Mouse (Mus musculus) CH12.LX (cell line): ENCODE measurements at regions not wholly inside any gene's neighbourhood (a gene's known extent, or its start where the extent isn't known, plus 50 kb on each side); places are given as distances from the start of the nearest gene placed in this dataset.

Source experiments
- DNase-seq: peaks from one replicate; pipeline ENCODE4 v3.0.0-alpha.2; 2013; ENCODE audit errors: extremely low read depth
- H3K27ac ChIP-seq: 2 replicates; pipeline ENCODE4 v1.5.1; 2012; ENCODE audit warnings: low read depth, mild to moderate bottlenecking, control low read depth, moderate library complexity; ENCODE audit not compliant: insufficient read depth
- H3K27me3 ChIP-seq: replicated peaks from 2 replicates; pipeline ENCODE3; 2012; ENCODE audit warnings: inconsistent platforms
- H3K36me3 ChIP-seq, 2 experiments: replicated peaks in 1 of 2; 2 replicates each; pipeline versions ENCODE3 to v1.6.1; 2012; ENCODE audit warnings: inconsistent platforms in 1 of 2, low read length in 1 of 2, mild to moderate bottlenecking in 1 of 2, mixed read lengths in 1 of 2, moderate library complexity in 1 of 2; ENCODE audit not compliant: control insufficient read depth in 1 of 2, insufficient read depth in 1 of 2
- H3K4me1 ChIP-seq, 2 experiments: 2 replicates each; pipeline ENCODE4 v1.6.1; 2012; ENCODE audit warnings: inconsistent platforms in 1 of 2, moderate library complexity in 1 of 2; ENCODE audit not compliant: insufficient read depth in 2 of 2, control insufficient read depth in 1 of 2
- H3K4me2 ChIP-seq: 2 replicates; pipeline ENCODE4 v1.6.1; 2012; ENCODE audit warnings: low read depth, mild to moderate bottlenecking, control low read depth; ENCODE audit not compliant: poor library complexity, insufficient read depth, severe bottlenecking
- H3K4me3 ChIP-seq, 3 experiments: fragments of 150-350 bp in 1 of 3; sonication (generic) in 1 of 3; replicated peaks in 1 of 3; 2 replicates each; pipeline versions ENCODE3 to v1.5.1; 2011 to 2012; ENCODE audit warnings: low read depth in 2 of 3, low read length in 2 of 3, mild to moderate bottlenecking in 2 of 3, moderate library complexity in 2 of 3, control low read depth in 1 of 3, improper control_type of control experiment in 1 of 3, inconsistent platforms in 1 of 3, mixed read lengths in 1 of 3; ENCODE audit not compliant: poor library complexity in 1 of 3
- H3K79me2 ChIP-seq: replicated peaks from 2 replicates; pipeline ENCODE4 v1.6.1; 2012; ENCODE audit warnings: mild to moderate bottlenecking, moderate library complexity; ENCODE audit not compliant: control insufficient read depth, poor library complexity, insufficient read depth, severe bottlenecking; ENCODE audit errors: extremely low read depth
- H3K9ac ChIP-seq: 2 replicates; pipeline ENCODE4 v1.6.1; 2012; ENCODE audit warnings: low read depth, mild to moderate bottlenecking, control low read depth, moderate library complexity; ENCODE audit not compliant: insufficient read depth
- H3K9me3 ChIP-seq: replicated peaks from 2 replicates; pipeline ENCODE3; 2012; ENCODE audit warnings: low read length, inconsistent platforms, mixed read lengths
- E2F4 ChIP-seq: IDR thresholded peaks from 2 replicates; pipeline ENCODE4 v1.6.1; 2011; ENCODE audit warnings: low read depth, low read length, improper control_type of control experiment; ENCODE audit not compliant: insufficient replicate concordance
- ETS1 ChIP-seq: conservative IDR thresholded peaks from 2 replicates; pipeline ENCODE4 v1.6.1; 2012; ENCODE audit warnings: low read depth, mild to moderate bottlenecking, inconsistent platforms, low read length, improper control_type of control experiment, moderate library complexity
- HCFC1 ChIP-seq: IDR thresholded peaks from 2 replicates; pipeline ENCODE4 v1.6.1; 2012; ENCODE audit warnings: low read depth, mild to moderate bottlenecking, inconsistent platforms, low read length, improper control_type of control experiment
- JUN ChIP-seq: IDR thresholded peaks from 2 replicates; pipeline ENCODE4 v1.6.1; 2011; ENCODE audit warnings: low read depth, mild to moderate bottlenecking, low read length, improper control_type of control experiment, moderate library complexity; ENCODE audit not compliant: insufficient read depth
- MAFK ChIP-seq: IDR thresholded peaks from 2 replicates; pipeline ENCODE4 v1.6.1; 2011; ENCODE audit warnings: low read length, improper control_type of control experiment; ENCODE audit not compliant: insufficient replicate concordance
- MXI1 ChIP-seq: IDR thresholded peaks from 2 replicates; pipeline ENCODE4 v1.6.1; 2011; ENCODE audit warnings: mild to moderate bottlenecking, low read depth, low read length, improper control_type of control experiment
- MYC ChIP-seq: IDR thresholded peaks from 2 replicates; pipeline ENCODE4 v1.6.1; 2011; ENCODE audit warnings: low read depth, mild to moderate bottlenecking, improper control_type of control experiment, low read length
- NRF1 ChIP-seq: IDR thresholded peaks from 2 replicates; pipeline ENCODE4 v1.6.1; 2014; ENCODE audit warnings: low read depth, mild to moderate bottlenecking, inconsistent platforms, low read length, improper control_type of control experiment, moderate library complexity
- PAX5 ChIP-seq: IDR thresholded peaks from 2 replicates; pipeline ENCODE4 v1.6.1; 2012; ENCODE audit warnings: low read length, inconsistent platforms, mixed read lengths
- POLR2A ChIP-seq: IDR thresholded peaks from 2 replicates; pipeline ENCODE4 v1.6.1; 2011; ENCODE audit warnings: low read depth, mild to moderate bottlenecking, improper control_type of control experiment, low read length
- POLR2AphosphoS2 ChIP-seq: IDR thresholded peaks from 2 replicates; pipeline ENCODE4 v1.6.1; 2011; ENCODE audit warnings: low read depth, low read length, improper control_type of control experiment
- RCOR1 ChIP-seq: conservative IDR thresholded peaks from 2 replicates; pipeline ENCODE4 v1.6.1; 2012; ENCODE audit warnings: low read depth, mild to moderate bottlenecking, inconsistent platforms, low read length, improper control_type of control experiment
- UBTF ChIP-seq: IDR thresholded peaks from 2 replicates; pipeline ENCODE4 v1.6.1; 2012; ENCODE audit warnings: low read depth, mild to moderate bottlenecking, inconsistent platforms, low read length, improper control_type of control experiment, moderate library complexity
- USF1 ChIP-seq: IDR thresholded peaks from 2 replicates; pipeline ENCODE4 v1.6.1; 2014; ENCODE audit warnings: low read depth, mild to moderate bottlenecking, inconsistent platforms, low read length, improper control_type of control experiment
- ZKSCAN1 ChIP-seq: IDR thresholded peaks from 2 replicates; pipeline ENCODE4 v1.6.1; 2012; ENCODE audit warnings: low read depth, inconsistent platforms, low read length, improper control_type of control experiment, borderline replicate concordance
- ZNF384 ChIP-seq: IDR thresholded peaks from 2 replicates; pipeline ENCODE4 v1.6.1; 2012; ENCODE audit warnings: low read depth, low read length, improper control_type of control experiment, inconsistent platforms
- dilution Hi-C: fragments of 300-500 bp; cut with MboI; formaldehyde crosslinking; loops from 2 replicates; pipeline ENCODE4 v1.14.3; 2020; ENCODE audit warnings: low sequenced_read_pairs; ENCODE audit not compliant: extremely low pct_unique_long_range_greater_than_20kb, extremely low pct_ligation_motif_present
- in situ Hi-C: fragments of 300-500 bp; cut with MboI; formaldehyde crosslinking; loops from 3 replicates; pipeline ENCODE4 v1.14.3; 2019; ENCODE audit warnings: low sequenced_read_pairs, low pct_ligation_motif_present, low pct_unique_long_range_greater_than_20kb, mixed read lengths

DNA sequence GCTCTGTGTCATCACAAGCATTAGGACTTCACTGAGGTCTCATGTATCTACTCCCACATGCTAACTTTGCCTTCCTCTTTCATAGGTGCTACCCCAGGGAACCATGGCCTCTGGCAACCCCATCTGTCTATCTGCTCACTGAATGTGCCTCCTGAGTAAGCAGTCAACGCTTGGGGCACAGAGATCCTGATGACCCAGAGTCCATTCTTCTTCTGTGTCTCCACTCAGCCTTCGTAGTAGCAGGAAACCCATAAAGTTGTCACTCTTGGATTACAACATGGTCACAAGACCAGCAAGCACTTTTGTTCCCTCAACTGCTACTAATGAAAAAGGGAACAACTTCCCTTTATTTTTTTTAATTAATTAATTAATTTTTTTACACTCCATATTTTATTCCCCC lies 296.2 kb downstream of the Cd47 start:
- no peaks in the 10 kb centered on the region for H3K9me3 ChIP-seq
- H3K4me1 ChIP-seq, result peaks cover 7% of the 10 kb centered on the region in 2 experiments; a peak in 3 of 4 replicates
- no peak for DNase-seq
- H3K36me3 ChIP-seq, result no peaks in the 10 kb centered on the region
- no peak overlapping the region for H3K4me3 ChIP-seq
- in situ Hi-C loops, result no loop called here
- no peaks in the 10 kb centered on the region for H3K27me3 ChIP-seq
- dilution Hi-C loops, result no loop called here
- H3K4me2 ChIP-seq, result no peak overlapping the region
- TF ChIP-seq JUN, result no peak
- TF ChIP-seq PAX5, result no peak
- no peak for TF ChIP-seq UBTF
- TF ChIP-seq POLR2AphosphoS2, result no peak
- no peak for TF ChIP-seq MAFK
- no peak overlapping the region for H3K27ac ChIP-seq
- no peak overlapping the region for H3K9ac ChIP-seq
- no peaks in the 10 kb centered on the region for H3K79me2 ChIP-seq

DNA sequence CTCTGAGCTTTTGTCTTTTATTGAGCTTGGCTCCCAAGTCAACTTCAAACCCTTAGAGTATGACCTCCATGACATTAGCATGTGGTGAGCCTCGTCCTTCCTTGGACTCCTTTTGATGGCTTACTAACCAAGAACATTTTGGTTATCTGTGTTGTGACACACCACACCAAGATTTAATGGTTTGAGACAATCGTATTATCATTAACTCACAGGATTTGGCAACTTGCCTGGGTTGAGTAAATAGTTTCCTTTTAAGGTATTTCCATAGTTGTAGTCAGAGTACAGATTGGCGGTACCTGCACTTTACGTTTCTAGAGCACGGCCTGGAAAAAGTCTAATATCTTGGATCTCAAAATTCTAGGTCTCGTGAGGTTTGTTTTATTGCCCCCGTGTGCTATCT lies 303.0 kb downstream of the Cd47 start:
- Histone ChIP-seq H3K4me1 (no peaks in the 10 kb centered on the region), H3K79me2 (no peaks in the 10 kb centered on the region), H3K27me3 (no peaks in the 10 kb centered on the region), H3K9me3 (no peaks in the 10 kb centered on the region), H3K36me3 (no peaks in the 10 kb centered on the region), H3K4me2 (no peak overlapping the region), H3K4me3 (no peak overlapping the region), H3K27ac (no peak overlapping the region), H3K9ac (no peak overlapping the region)
- TF ChIP-seq ETS1, result no peak
- no peak for TF ChIP-seq E2F4
- TF ChIP-seq ZKSCAN1, result no peak
- no peak for TF ChIP-seq UBTF
- TF ChIP-seq HCFC1, result no peak
- TF ChIP-seq NRF1, result no peak
- no peak for TF ChIP-seq RCOR1
- TF ChIP-seq MXI1, result no peak
- TF ChIP-seq MYC, result no peak
- no peak for TF ChIP-seq POLR2A
- TF ChIP-seq ZNF384, result no peak
- no peak for TF ChIP-seq USF1
- dilution Hi-C loops, result no loop called here
- in situ Hi-C loops, result no loop called here
- no peak for DNase-seq
